ENCODE assay signal across 11 mouse cellular contexts in genomic region chr13:57316211-57317005, GRCm38 (mm10).
DNase-seq lines count a peak whose midpoint lies in the region; ATAC-seq lines count a peak whose summit lies in the region.
"Had no signal": no experiment of that assay in that cellular context is flagged by ENCODE, and none has a peak within 500 bp of the region (broad histone marks: within the 10 kb centered on the region; RNA-seq: fewer than 3 reads in every experiment).

No protein-coding gene starts in this region.

- no peak overlapping the region for H3K4me3 ChIP-seq in heart, embryonic 14.5 days (ENCODE audit: control insufficient read depth in 1 of 2, insufficient read depth in 1 of 2, low read depth in 1 of 2, low read length in 2 of 2)
- H3K4me3 ChIP-seq in hindbrain, embryonic 11.5 days (ENCODE audit: low read depth, low read length), result no peak overlapping the region
- H3K4me3 ChIP-seq in midbrain, embryonic 16.5 days (ENCODE audit: low read depth, low read length), result no peak overlapping the region

- 27% methylated on average over 11 of the region's 11 CpGs for WGBS in heart, embryonic 14.5 days
- 23% methylated on average over 11 of the region's 11 CpGs for WGBS in hindbrain, embryonic 11.5 days
- WGBS in midbrain, embryonic 16.5 days, result 19% methylated on average over 11 of the region's 11 CpGs

- H3K27me3 ChIP-seq in heart, embryonic 14.5 days (ENCODE audit: control insufficient read depth, insufficient read depth, low read length), result no peaks in the 10 kb centered on the region
- H3K27me3 ChIP-seq in hindbrain, embryonic 11.5 days (ENCODE audit: control insufficient read depth, insufficient read depth, low read length), result no peaks in the 10 kb centered on the region
- H3K27me3 ChIP-seq in midbrain, embryonic 16.5 days (ENCODE audit: control insufficient read depth, insufficient read depth, low read depth, low read length), result no peaks in the 10 kb centered on the region

- H3K27ac ChIP-seq in heart, embryonic 14.5 days (replicated peaks in 1 of 2; ENCODE audit: control insufficient read depth in 1 of 2, insufficient read depth in 1 of 2, low read depth in 2 of 2, low read length in 2 of 2), result 0 out of 4 replicates have a peak overlapping the region, but pooled peaks of 1 of the 2 experiments have one; percentile 12
- H3K27ac ChIP-seq in hindbrain, embryonic 11.5 days (ENCODE audit: low read depth, low read length), result no peak overlapping the region
- no peak overlapping the region; the same call in 1 of the 2 replicates for H3K27ac ChIP-seq in midbrain, embryonic 16.5 days (ENCODE audit: low read length)

- no peak for DNase-seq in heart, postnatal 14 days
- DNase-seq in adrenal gland, postnatal 14 days, result peak; percentile 54
- DNase-seq in hindbrain, embryonic 11.5 days (ENCODE audit: low spot score), result peak; percentile 57
- no peak for DNase-seq in Muller cell, postnatal 12 days (ENCODE audit: inconsistent ontology term)
- DNase-seq in right cerebral cortex, postnatal 10 days (ENCODE audit: low spot score in 2 of 2), result no peak
- DNase-seq in right cerebral cortex, adult 18-20 months, result no peak
- DNase-seq: cerebellum, adult 11 months; kidney, adult 11 months; layer of hippocampus, postnatal 36 days had no signal

- no peaks in the 10 kb centered on the region for H3K9me3 ChIP-seq in heart, embryonic 14.5 days (ENCODE audit: control insufficient read depth, low read length)
- no peaks in the 10 kb centered on the region for H3K9me3 ChIP-seq in hindbrain, embryonic 11.5 days (ENCODE audit: control insufficient read depth, low read length)
- no peaks in the 10 kb centered on the region for H3K9me3 ChIP-seq in midbrain, embryonic 16.5 days (replicated peaks; ENCODE audit: control insufficient read depth, low read length, poor library complexity, severe bottlenecking)

- no peaks in the 10 kb centered on the region for H3K36me3 ChIP-seq in heart, embryonic 14.5 days (ENCODE audit: control insufficient read depth, insufficient read depth, low read length)
- no peaks in the 10 kb centered on the region for H3K36me3 ChIP-seq in hindbrain, embryonic 11.5 days (ENCODE audit: control insufficient read depth, insufficient read depth, low read length)
- no peaks in the 10 kb centered on the region for H3K36me3 ChIP-seq in midbrain, embryonic 16.5 days (ENCODE audit: control insufficient read depth, insufficient read depth, low read length)

- intact Hi-C loops in heart, postnatal 14 days (cut with DNase I), result no loop called here

- no peak overlapping the region for H3K9ac ChIP-seq in heart, embryonic 14.5 days (ENCODE audit: low read length)
- H3K9ac ChIP-seq in hindbrain, embryonic 11.5 days (ENCODE audit: low read depth, low read length), result peak overlapping the region; percentile 17; the same call in 1 of the 2 replicates
- peak overlapping the region; percentile 21; the same call in 1 of the 2 replicates for H3K9ac ChIP-seq in midbrain, embryonic 16.5 days (ENCODE audit: low read depth, low read length)

- peaks cover 9% of the 10 kb centered on the region in 2 experiments; a peak in 3 of 4 replicates for H3K4me1 ChIP-seq in heart, embryonic 14.5 days (ENCODE audit: control insufficient read depth in 2 of 2, insufficient read depth in 2 of 2, low read length in 2 of 2)
- peaks cover 4% of the 10 kb centered on the region; the same call in 1 of the 2 replicates for H3K4me1 ChIP-seq in hindbrain, embryonic 11.5 days (replicated peaks; ENCODE audit: control insufficient read depth, insufficient read depth, low read length)
- peaks cover 7% of the 10 kb centered on the region for H3K4me1 ChIP-seq in midbrain, embryonic 16.5 days (ENCODE audit: control insufficient read depth, insufficient read depth, low read length)

- ATAC-seq in heart, embryonic 14.5 days (ENCODE audit: insufficient number of reproducible peaks, insufficient read depth, low FRiP score, low read depth), result peak; percentile 47; the same call in 1 of the 2 replicates
- ATAC-seq in hindbrain, embryonic 11.5 days (ENCODE audit: low FRiP score), result no peak
- no peak for ATAC-seq in midbrain, embryonic 16.5 days

- no peak overlapping the region for H3K4me2 ChIP-seq in heart, embryonic 14.5 days (ENCODE audit: low read length)
- H3K4me2 ChIP-seq in hindbrain, embryonic 11.5 days (replicated peaks; ENCODE audit: low read depth, low read length), result no peak overlapping the region
- H3K4me2 ChIP-seq in midbrain, embryonic 16.5 days (ENCODE audit: low read length), result no peak overlapping the region

Comparison
In these comparisons a context has a peak if more than half of its experiments do, and no peak if none do; other contexts are left out.
1. DNase-seq: peak in adrenal gland, postnatal 14 days (single experiment) and hindbrain, embryonic 11.5 days (single experiment); none in heart, postnatal 14 days (0 of 2), Muller cell, postnatal 12 days (single experiment), right cerebral cortex, postnatal 10 days (0 of 2) and right cerebral cortex, adult 18-20 months (single experiment).